Mouse (Mus musculus) thymus, postnatal 4 days (tissue): ENCODE results near the gene Tmprss15.

Experiments used
- DNase-seq: peaks from one replicate; pipeline ENCODE4 v3.0.0; 2021

The Tmprss15 gene

GRCm38 (mm10) chr16:79090997-79091396 lies at the start of gene Tmprss15:
Tmprss15 (minus strand) TSS chr16:79091097.
- DNase-seq: no peak

GRCm38 (mm10) chr16:79114879-79115278 lies 24.0 kb upstream of the Tmprss15 start:
- DNase-seq: no peak

GRCm38 (mm10) chr16:79109516-79109915 lies 18.6 kb upstream of the Tmprss15 start:
- no peak for DNase-seq

GRCm38 (mm10) chr16:79108969-79109368 lies 18.1 kb upstream of the Tmprss15 start:
- DNase-seq: no peak

DNA sequence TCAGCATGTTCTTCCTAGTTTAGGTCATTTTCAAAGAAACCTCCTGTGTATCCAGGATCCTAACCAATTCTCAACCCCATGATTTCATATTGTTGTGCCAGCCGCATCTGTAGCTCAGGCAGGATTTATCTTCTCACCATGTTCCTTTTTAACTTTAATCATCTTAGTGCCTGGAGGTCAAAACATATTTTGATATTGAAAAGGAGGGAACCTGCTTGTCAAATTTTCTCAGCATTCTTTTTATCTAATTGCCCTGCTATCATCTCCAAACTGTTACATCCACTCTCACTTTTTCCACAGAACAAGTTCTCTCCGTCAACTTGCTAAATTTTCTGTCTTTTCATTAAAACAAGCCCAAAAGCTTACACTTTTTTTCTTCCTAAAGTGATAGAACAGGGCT lies 9.4 kb upstream of the Tmprss15 start:
- no peak for DNase-seq

DNA sequence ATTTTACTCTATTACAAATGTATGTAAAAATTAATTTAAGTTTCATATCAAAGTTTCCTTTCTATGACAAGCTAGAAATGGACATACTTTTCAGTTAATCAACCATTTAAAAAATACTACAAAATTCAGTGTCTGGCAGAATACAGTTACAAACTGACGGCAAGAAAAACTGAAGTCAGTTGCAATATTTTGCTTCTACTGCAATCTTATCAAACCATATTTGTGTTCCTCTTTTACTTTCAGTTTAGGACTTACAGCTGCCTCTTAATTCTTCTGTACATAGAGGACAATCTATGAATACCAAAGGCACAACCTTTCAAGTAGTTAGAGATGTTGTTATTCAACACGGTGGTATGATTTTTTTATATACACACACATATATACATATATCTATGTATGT lies 7.4 kb upstream of the Tmprss15 start:
- DNase-seq: no peak

DNA sequence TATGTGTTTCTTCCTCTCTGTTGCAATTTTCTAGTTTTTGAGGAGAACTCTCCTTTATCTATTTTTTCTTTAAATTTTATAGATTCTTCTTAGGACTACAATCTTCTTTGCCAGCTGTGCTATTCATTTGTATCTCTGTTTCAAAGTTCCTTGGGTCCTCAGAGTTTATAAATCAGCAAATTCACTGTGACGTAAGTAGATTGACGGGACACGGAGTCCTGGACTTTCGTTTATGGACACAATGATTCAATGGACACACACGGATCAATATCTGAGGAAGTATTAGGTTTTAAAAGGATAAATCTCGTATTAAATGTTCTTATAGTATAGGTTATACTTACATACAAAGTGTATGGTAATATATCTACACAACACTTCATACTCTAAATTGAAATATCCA lies 4.3 kb downstream of the Tmprss15 start:
- no peak for DNase-seq

DNA sequence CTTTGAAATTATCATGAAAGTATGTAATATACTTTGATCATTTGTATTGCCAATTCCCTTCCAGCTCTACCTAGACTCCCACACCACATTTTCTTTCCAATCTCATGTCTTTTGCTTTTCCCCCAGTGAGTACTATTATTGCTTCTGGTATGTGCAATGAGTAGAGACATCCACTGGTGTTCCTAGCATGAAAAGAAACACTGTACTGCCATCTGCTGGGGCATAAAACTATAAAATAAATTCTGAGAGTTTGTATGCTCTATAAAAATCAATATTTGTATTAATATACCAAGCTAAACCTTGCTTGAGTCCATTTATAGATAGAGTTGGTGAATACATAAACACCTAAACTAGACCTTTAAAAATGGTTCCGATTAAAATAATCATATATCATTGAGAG lies 27.0 kb downstream of the Tmprss15 start:
- DNase-seq: no peak

DNA sequence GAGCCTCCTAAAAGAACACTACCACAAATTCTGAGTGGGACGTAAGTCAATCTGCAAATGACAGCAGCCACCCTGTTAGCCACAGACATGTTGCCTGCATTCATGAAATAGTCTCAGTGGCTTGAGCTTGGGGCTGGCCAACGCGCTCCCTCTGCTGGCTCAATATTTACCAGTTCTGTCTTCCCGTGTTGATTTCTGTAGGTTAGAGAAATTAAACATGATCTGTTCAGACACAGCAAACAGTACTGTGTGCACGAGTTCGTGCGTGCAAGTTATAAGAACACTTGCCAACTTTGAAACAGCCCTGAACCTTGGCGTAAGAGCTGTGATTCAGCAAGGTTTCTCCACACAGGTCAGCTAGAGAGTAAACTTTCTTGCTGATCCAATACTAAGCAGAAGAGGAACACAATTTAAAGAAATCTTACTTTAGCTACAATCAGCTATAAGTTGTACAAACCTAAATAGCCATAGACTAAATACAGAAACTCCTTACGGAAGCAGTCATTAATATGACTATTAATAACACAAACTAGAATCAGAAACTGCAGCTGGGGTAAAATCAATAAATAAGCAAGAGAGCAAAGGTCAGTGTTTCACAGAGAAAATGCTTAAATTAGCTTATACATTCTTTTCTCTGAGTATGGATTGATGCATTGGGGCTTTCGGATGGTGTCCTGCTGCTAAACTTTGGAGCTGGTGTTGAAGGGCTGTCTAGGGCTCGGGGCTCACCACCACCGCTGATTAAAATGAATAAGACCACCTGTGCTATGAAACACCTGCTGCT lies 31.9 kb downstream of the Tmprss15 start:
- DNase-seq: peak; percentile 6

DNA sequence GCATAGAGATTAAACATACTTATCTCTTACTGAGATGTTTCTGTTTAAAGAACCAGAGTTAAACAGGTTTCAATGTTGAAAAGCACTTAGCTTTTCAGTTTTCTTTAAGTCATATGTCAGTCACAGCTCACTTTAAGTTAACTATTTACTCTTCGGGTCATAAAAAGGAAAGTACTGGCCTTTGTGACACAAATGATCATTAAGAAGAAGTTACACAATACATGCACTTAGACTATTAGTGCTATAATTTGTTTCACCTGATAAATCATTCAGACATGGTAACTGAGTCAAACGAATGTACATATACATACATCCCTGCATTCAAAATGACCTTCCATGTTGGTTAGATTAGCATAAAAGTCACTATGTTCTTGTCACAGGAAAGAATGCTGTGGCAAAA lies 58.3 kb downstream of the Tmprss15 start:
- DNase-seq: no peak

DNA sequence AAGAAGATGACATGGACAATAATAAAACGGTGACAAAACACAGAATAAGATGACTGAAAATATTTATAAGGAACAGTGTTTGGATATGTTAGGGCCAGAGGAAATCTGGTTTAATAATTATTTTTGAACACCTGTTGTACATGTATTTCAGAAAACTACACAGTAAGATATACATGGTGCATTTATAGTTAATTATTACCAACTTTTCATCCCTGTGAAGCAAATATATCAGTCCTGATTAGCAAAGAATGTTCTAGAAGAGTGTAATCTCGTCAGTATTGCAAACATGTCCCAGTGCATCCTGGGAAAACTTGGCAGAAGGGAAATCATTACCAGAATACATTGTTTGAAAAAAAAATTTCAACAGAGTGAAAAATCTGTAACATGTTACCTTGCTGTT lies 88.1 kb downstream of the Tmprss15 start:
- DNase-seq: no peak

GRCm38 (mm10) chr16:79001679-79002078 lies 89.2 kb downstream of the Tmprss15 start:
- DNase-seq: no peak

GRCm38 (mm10) chr16:78976384-78976783 lies 114.5 kb downstream of the Tmprss15 start:
- DNase-seq: no peak

GRCm38 (mm10) chr16:78974099-78974498 lies 116.8 kb downstream of the Tmprss15 start:
- no peak for DNase-seq

- DNase-seq: no peak
These were observed 121.7 kb downstream of the Tmprss15 start for GRCm38 (mm10) chr16:78969091-78969731.

DNA sequence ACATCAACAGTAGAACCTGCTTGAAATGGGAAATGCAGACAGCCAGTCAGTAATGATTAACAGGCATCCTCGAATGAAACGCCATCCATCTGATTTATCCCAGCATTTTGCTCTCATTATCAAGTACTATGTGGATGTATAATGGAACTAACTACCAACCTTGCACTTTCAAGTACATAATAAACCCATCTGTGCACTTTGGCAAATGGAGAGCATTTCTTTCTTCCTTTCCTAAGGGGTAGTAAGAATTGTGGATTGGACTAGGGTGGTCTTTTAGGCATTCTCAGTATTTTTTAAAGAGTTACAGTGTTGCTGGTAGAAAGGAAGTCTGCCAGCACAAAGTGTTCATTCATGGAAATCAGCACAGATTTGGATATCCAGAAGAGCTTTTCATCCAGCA lies 133.5 kb downstream of the Tmprss15 start:
- DNase-seq: no peak

GRCm38 (mm10) chr16:78950359-78950758 lies 140.5 kb downstream of the Tmprss15 start:
- DNase-seq: no peak

DNA sequence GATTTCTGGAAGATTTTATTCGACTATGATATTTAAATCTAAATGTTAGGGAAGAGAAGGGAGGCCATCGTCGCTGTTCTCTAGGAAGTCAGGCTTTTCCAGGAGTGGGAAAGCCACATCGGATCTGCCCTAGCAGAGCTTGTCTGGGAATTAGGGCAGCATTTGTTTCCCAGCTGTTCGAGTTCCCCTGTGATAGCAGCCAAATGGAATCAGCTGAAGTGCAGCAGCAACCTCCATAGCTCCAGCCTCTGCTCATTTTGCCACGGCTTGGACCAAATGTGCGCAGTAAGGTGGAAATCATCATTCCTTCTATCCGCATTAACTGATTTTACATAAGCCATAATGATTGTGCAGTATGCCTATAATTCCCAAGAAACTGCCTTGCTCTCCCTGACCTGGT lies 153.1 kb downstream of the Tmprss15 start:
- no peak for DNase-seq

GRCm38 (mm10) chr16:78934298-78934697 lies 156.6 kb downstream of the Tmprss15 start:
- no peak for DNase-seq

- no peak for DNase-seq
These were observed 159.4 kb downstream of the Tmprss15 start for GRCm38 (mm10) chr16:78931287-78932025.

- DNase-seq: no peak
These were observed 160.3 kb downstream of the Tmprss15 start, which contains the start of gene Chodl for GRCm38 (mm10) chr16:78930382-78931286. Chodl (plus strand) TSS chr16:78930948.

DNA sequence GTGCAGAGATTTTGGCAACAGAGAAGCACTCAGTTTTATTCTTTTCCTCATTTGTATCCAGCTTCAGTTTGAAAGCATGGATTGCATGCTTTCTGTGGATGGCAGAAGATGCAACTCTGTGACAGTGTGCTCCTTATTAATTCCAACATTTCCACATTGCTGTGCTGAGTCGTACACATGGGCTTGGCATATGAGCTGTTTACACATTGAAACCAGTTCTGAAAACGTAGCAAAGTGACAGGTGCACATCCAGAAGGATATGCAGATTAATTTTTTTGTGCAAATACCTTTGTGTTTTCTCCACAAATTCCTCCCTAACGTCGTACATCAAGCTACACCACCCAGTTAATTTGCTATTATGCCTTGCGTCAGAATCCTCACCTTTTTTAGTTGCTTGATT lies 168.3 kb downstream of the Tmprss15 start:
- DNase-seq: no peak
